Mouse (Mus musculus) retina, embryonic 14.5 days (tissue): ENCODE results near the gene Smad3.
A peak's percentile ranks its signal among the peaks of the same experiment; 100 is the strongest.

Source experiments
- DNase-seq: peaks from one replicate; pipeline ENCODE4 v3.0.0-alpha.2; 2015; ENCODE audit warnings: low spot score

The Smad3 gene

GRCm38 (mm10) chr9:63625090-63625756 lies 132.6 kb downstream of the Smad3 start:
- DNase-seq, result no peak

GRCm38 (mm10) chr9:63623895-63624569 lies 133.8 kb downstream of the Smad3 start:
- DNase-seq, result no peak

DNA sequence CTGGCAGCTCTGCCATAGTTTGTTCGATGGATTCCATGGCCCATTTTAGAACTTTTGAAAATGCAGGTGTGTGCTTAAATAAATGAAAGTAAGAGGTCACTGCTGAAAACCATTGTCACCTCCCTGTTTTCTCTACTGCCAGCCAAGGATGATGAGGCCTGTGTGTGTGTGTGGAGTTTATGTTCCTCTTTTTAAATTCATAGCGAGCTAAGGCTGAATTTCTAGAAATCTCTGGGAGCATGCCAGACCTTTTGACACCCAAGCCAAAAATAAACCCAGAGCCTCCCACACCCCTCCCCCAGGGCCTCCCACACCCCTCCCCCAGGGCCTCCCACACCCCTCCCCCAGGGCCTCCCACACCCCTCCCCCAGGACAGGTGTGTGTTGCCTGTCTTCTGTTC lies 139.8 kb downstream of the Smad3 start:
- DNase-seq, result no peak

GRCm38 (mm10) chr9:63614018-63614985 lies 143.5 kb downstream of the Smad3 start:
- DNase-seq, result no peak

GRCm38 (mm10) chr9:63613569-63613968 lies 144.2 kb downstream of the Smad3 start:
- no peak for DNase-seq

GRCm38 (mm10) chr9:63612565-63613515 lies 145.0 kb downstream of the Smad3 start:
- DNase-seq, result peak; percentile 64

DNA sequence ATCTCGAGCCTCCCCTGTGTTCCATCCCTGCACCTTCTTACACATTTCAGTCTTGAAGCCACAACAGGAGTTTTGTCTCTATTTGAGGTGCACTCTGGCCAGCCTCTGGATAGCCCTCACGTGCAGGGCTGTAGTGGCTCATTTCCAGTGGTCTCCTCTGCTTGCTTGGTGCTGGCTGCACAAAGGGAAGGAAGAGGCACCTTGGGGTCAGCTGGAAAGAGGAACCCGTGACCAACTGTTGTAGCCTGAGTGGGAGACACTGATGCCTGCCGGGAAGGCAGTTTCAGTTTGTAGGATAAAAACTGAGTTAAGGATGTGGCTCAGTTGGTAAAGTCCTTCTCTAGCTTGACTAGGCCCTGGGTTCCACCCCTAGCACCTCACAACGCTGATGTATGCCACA lies 145.8 kb downstream of the Smad3 start:
- DNase-seq, result no peak

GRCm38 (mm10) chr9:63610841-63611366 lies 146.9 kb downstream of the Smad3 start:
- peak; percentile 61 for DNase-seq

- no peak for DNase-seq
Measured at GRCm38 (mm10) chr9:63610231-63610630, 147.6 kb downstream of the Smad3 start.

- no peak for DNase-seq
Measured at GRCm38 (mm10) chr9:63609776-63610175, 148.0 kb downstream of the Smad3 start.

GRCm38 (mm10) chr9:63609246-63609645 lies 148.5 kb downstream of the Smad3 start:
- DNase-seq, result no peak

- DNase-seq, result no peak
Measured at GRCm38 (mm10) chr9:63608006-63608405, 149.8 kb downstream of the Smad3 start.

- no peak for DNase-seq
Measured at GRCm38 (mm10) chr9:63606594-63606993, 151.2 kb downstream of the Smad3 start.

DNA sequence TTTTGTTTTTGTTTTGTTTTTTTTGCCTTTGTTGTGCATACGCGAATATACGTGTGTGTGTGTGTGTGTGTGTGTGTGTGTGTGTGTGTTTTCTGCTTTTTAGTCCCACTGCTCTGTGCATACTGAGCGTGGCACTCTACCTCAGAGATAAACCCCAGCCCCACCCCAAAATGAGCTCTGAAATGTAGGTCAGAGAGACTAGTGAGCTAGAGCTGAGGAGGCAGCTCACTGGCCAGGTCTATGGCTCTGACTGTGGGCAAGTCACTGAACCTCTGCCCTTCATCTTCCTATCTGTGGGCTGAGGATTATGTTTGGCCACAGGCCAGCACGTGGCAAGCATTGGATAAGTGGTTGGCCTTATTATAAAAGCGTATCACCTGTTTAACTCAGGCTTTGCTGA lies 153.9 kb downstream of the Smad3 start:
- DNase-seq, result peak; percentile 24

DNA sequence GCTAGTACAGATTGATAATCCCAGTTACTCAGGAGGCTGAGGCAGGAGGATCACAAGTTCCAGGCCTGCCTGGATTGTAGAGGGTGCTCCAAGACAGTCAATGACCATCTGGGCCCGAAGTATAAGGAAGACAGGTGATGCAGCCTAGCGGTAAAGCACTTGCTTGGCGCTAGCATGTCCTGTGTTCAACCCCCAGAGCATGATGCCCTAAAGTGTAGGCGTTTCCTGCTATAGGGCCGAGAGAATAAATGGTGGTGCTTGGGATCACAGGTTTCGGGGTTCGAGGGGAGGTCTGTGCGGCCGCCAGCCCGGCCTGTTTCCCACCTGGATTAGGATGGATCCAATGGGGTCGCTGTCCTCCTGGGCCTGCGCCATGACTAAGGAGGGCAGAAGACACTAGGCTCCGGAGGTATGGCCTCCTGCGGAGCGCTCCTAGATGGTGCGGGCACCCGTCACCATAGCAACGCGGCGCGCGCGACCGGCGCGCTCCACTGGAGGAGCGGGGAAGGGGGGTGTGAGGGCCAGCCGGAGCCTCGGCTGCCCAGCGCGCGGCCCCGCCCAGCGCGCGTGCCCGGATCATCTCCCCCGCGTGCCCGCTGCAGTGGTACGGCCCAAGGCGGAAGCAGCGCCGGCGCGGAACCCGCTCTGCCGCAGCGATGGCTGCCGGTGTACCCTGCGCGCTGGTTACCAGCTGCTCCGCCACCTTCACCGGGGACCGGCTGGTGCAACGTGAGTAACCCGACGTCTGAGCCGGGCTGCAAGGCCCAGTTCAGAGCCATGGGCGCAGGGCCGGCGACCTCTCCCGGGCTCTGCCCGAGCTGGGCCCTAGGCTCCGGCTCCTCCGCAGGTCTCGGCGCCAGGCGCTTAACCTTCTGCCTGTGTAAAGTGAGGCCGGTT lies 155.5 kb downstream of the Smad3 start, which contains the start of the genes Iqch and Aagab:
Gene Iqch, minus strand, starts transcription at position 451 of the 897 bp plus-strand sequence.
Gene Aagab, plus strand, starts transcription at position 618 of the 897 bp plus-strand sequence.
- DNase-seq, result peak; percentile 97
